Mouse (Mus musculus) heart, adult 2 months (tissue): ENCODE data around the gene Btg3. TPM values are rescaled to one million over a fixed set of nuclear protein-coding genes. Genes with fewer than 3 reads are reported as not detected.
"Not testable (repeated sequence)": the region's sequence is repeated elsewhere in the genome, so short reads cannot be mapped to it uniquely, and the experiment has no call there.

Experiments used
- DNase-seq, 2 experiments: peaks; one replicate each; pipeline ENCODE4 v3.0.0; 2021
- H3K27ac ChIP-seq: fragments of 200-600 bp; 2 replicates; pipeline ENCODE4 v1.8.1; 2022
- H3K27me3 ChIP-seq: fragments of 200-500 bp; 2 replicates; pipeline ENCODE4 v1.6.1; 2012; ENCODE audit warnings: mild to moderate bottlenecking, low read length, inconsistent platforms, mixed read lengths; ENCODE audit not compliant: control insufficient read depth, insufficient read depth
- H3K36me3 ChIP-seq: fragments of 200-500 bp; 2 replicates; pipeline ENCODE4 v1.6.1; 2012; ENCODE audit warnings: low read length, inconsistent platforms; ENCODE audit not compliant: control insufficient read depth, insufficient read depth
- H3K4me1 ChIP-seq: fragments of 200-500 bp; 2 replicates; pipeline ENCODE4 v1.6.1; 2011; ENCODE audit warnings: low read length; ENCODE audit not compliant: control insufficient read depth, insufficient read depth
- H3K4me3 ChIP-seq: fragments of 200-600 bp; 2 replicates; pipeline ENCODE4 v1.8.1; 2022
- H3K79me2 ChIP-seq: fragments of 200-500 bp; replicated peaks from 2 replicates; pipeline ENCODE4 v1.6.1; 2012; ENCODE audit warnings: mild to moderate bottlenecking, inconsistent platforms, low read length, moderate library complexity, mixed read lengths; ENCODE audit not compliant: control insufficient read depth, insufficient read depth
- H3K9ac ChIP-seq: fragments of 200-500 bp; 2 replicates; pipeline ENCODE4 v1.6.1; 2012; ENCODE audit warnings: low read depth, mild to moderate bottlenecking, control low read depth, inconsistent platforms, low read length, mixed read lengths
- CTCF ChIP-seq: fragments of 200-600 bp; IDR thresholded peaks from 2 replicates; pipeline ENCODE4 v1.8.1; 2022; ENCODE audit warnings: antibody characterized with exemption, mild to moderate bottlenecking, moderate library complexity
- EP300 ChIP-seq: fragments of 200-500 bp; IDR thresholded peaks from 2 replicates; pipeline ENCODE4 v1.6.1; 2011; ENCODE audit warnings: low read depth, low read length, control low read depth; ENCODE audit not compliant: insufficient read depth
- POLR2A ChIP-seq: fragments of 200-500 bp; IDR thresholded peaks from 2 replicates; pipeline ENCODE4 v1.6.1; 2011; ENCODE audit warnings: mild to moderate bottlenecking, low read depth, low read length, control low read depth; ENCODE audit not compliant: insufficient read depth
- WGBS: fragments of 180-500 bp; shearing (Covaris S2); methylation state at CpG from one replicate; pipeline ENCODE4 v1.1.7; 2018; 5-methylcytosine and 5-hydroxymethylcytosine counted together
- intact Hi-C: fragments of 180-260 bp; cut with DNase I; formaldehyde crosslinking; loops from one replicate; pipeline ENCODE4 v1.15.1; 2025
- polyA plus RNA-seq: library from polyadenylated mRNA; depleted of rRNA; stranded (reverse); fragments of >200 nt; gene quantifications from 2 replicates; pipeline ENCODE4 v1.2.3, GENCODE M21; 2012
- total RNA-seq, 2 experiments: library from RNA; stranded (reverse); gene quantifications; 2 replicates each; pipeline ENCODE4 v1.2.3; 2021

Gene Btg3
- total and polyA plus RNA-seq, 3 experiments, result 1.7 to 7.1 (median 6.8) TPM

DNA sequence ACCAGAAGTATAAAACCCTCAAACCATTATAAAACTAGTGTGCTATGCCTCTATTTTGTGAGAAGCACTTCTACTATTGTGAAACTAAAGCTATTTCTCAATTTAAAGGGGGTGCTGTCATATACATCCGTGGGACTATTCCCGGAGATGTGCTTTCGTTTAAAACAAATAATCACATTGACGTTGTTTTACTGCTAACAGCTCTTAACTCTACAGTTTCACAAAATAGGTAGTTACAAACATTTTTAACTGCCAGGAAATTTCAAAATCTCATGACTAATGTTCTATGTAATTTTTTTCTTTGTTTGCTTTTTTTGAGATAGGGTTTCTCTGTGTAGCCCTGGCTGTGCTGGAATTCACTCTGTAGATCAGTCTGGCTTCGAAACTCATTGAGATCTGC lies 1.5 kb upstream of the Btg3 start:
- Histone ChIP-seq H3K36me3 (peaks cover 2% of the 10 kb centered on the region; the same call in 1 of the 2 replicates), H3K79me2 (no peaks in the 10 kb centered on the region), H3K27me3 (no peaks in the 10 kb centered on the region), H3K4me1 (peaks cover 1% of the 10 kb centered on the region), H3K9ac (no peak overlapping the region), H3K27ac (no peak overlapping the region), H3K4me3 (no peak overlapping the region)
- intact Hi-C loops, result loop anchor here (5.0 kb wide), 2 partner anchors 49 to 199 kb away; partner anchors contain the start of gene D16Ertd472e
- no peak for DNase-seq
- TF ChIP-seq POLR2A (no peak), CTCF (no peak), EP300 (no peak)
- WGBS, result 83% methylated on average over 5 of the region's 5 CpGs

DNA sequence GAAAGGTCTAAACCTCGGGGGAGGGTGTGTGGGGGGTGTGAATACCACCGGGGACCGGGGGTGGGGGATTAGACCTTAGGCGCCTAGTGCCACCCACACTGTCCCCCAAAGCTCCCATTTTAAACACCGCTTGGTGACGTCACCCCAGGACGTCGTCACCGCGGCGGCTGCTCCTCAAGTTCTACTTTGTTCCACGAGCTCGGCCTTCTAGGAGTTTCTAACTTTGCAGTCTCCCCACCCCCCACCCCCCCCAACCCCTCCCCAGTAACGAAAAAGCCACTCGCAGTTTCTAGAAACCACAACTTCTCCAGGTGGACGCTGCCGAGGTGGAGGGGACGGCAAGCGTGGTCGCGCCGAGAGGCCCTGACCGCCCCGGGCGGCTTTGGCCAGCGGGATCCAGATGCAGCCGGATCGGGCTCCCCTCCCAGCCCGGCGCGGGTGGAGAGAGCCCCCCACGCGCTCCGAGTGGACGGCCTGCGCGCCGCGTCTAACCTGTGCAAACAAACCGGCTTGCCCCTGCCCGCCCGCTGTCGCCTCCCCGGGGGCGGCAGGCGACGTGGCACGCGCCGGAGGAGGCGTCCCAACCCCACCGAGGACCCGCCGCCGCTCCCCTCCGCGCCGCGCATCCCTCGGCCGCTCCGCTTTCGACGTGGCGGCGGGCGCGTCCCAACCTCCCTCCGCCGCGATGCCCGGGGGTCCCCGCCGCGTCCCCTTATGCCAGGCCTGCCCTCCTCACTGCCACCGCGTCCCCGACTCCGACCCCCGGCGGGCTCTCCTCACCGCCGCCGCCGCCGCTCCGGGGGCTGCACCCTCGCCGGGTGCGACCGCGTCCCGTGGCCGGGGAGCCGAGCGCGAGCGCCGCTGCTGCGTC lies 936 bp downstream of the Btg3 start:
- no peak for TF ChIP-seq POLR2A
- no peaks in the 10 kb centered on the region for H3K27me3 ChIP-seq
- peak overlapping the region; percentile 81 for H3K4me3 ChIP-seq
- H3K9ac ChIP-seq, result peak overlapping the region; percentile 100
- peaks cover 6% of the 10 kb centered on the region for H3K36me3 ChIP-seq
- H3K4me1 ChIP-seq, result peaks cover 1% of the 10 kb centered on the region
- H3K79me2 ChIP-seq, result no peaks in the 10 kb centered on the region
- peak overlapping the region; percentile 85 for H3K27ac ChIP-seq
- DNase-seq, result peak; percentile 67 to 71
- intact Hi-C loops, result loop anchor here (5.0 kb wide), 2 partner anchors 51 to 201 kb away; partner anchors contain the start of gene D16Ertd472e
- WGBS, result under 1% methylated on average over 84 of the region's 100 CpGs

DNA sequence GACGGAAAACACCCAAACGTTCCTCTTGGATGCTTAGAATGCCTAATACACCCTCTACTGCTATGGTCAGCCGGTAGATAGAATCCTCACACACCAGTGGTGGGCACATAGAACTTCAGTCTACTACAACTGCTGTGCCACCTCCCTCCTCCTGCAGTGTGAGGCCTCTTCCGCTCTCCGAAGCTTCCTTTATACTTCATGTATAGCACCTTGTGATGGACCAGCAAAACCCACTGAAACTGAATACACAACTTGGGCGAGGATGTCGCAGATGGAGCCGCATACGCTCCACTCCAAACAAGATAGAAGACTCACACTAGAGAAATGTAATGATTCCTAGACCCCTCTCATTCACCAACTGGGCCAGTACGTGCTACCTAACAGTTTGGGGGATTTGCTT lies 1.8 kb downstream of the Btg3 start:
- no peaks in the 10 kb centered on the region for H3K79me2 ChIP-seq
- no peak overlapping the region for H3K9ac ChIP-seq
- peak overlapping the region; percentile 51; the same call in 1 of the 2 replicates for H3K27ac ChIP-seq
- H3K4me1 ChIP-seq, result peaks cover 1% of the 10 kb centered on the region
- H3K27me3 ChIP-seq, result no peaks in the 10 kb centered on the region
- intact Hi-C loops, result loop anchor here (5.0 kb wide), 2 partner anchors 52 to 202 kb away; partner anchors contain the start of gene D16Ertd472e
- H3K4me3 ChIP-seq, result peak overlapping the region; percentile 81
- no peak for DNase-seq
- peaks cover 6% of the 10 kb centered on the region for H3K36me3 ChIP-seq
- 37% methylated on average over 10 of the region's 10 CpGs for WGBS
- no peak for TF ChIP-seq CTCF
- TF ChIP-seq POLR2A, result no peak
- TF ChIP-seq EP300, result no peak

GRCm38 (mm10) chr16:78373743-78374142 lies 3.2 kb downstream of the Btg3 start:
- Histone ChIP-seq H3K27me3 (no peaks in the 10 kb centered on the region), H3K79me2 (no peaks in the 10 kb centered on the region), H3K36me3 (peaks cover 6% of the 10 kb centered on the region), H3K4me3 (no peak overlapping the region), H3K4me1 (peaks cover 1% of the 10 kb centered on the region), H3K9ac (no peak overlapping the region), H3K27ac (no peak overlapping the region)
- DNase-seq, result no peak
- 82% methylated on average over 8 of the region's 8 CpGs for WGBS
- intact Hi-C loops, result no loop called here
- TF ChIP-seq POLR2A (no peak), CTCF (no peak), EP300 (no peak)

GRCm38 (mm10) chr16:78372786-78373185 lies 4.2 kb downstream of the Btg3 start:
- Histone ChIP-seq H3K4me3 (no peak overlapping the region), H3K27ac (no peak overlapping the region), H3K4me1 (peaks cover 1% of the 10 kb centered on the region), H3K79me2 (no peaks in the 10 kb centered on the region), H3K27me3 (no peaks in the 10 kb centered on the region), H3K36me3 (peaks cover 8% of the 10 kb centered on the region), H3K9ac (no peak overlapping the region)
- TF ChIP-seq EP300 (no peak), POLR2A (no peak), CTCF (no peak)
- no peak for DNase-seq
- 77% methylated on average over 5 of the region's 5 CpGs for WGBS
- intact Hi-C loops, result no loop called here

- intact Hi-C loops, result no loop called here
- WGBS, result 39% methylated on average over 7 of the region's 7 CpGs
- TF ChIP-seq POLR2A (no peak), CTCF (no peak), EP300 (no peak)
Measured at GRCm38 (mm10) chr16:78371491-78372046, 5.4 kb downstream of the Btg3 start.

DNA sequence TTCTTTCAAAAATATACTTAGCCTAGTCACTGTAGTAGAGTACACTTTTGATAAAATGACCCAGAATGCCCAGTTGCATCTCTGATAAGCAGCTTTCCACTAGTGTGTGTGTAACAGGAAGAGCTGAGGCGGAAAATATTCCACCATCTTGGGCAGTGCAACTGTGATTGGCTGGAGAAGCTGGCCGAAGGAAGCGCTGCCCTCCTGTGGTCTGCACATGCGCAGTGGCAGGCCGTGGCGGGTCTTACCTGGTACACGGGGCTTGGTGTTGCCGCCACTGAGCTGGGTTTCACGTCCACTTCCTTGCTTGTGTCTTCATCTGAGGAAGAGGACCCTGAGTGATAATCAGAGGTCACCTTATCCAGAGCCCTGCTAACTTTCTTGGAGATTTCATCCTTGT lies 12.4 kb downstream of the Btg3 start:
- H3K36me3 ChIP-seq, H3K79me2 ChIP-seq, H3K27ac ChIP-seq, intact Hi-C loops, H3K4me3 ChIP-seq, H3K4me1 ChIP-seq, H3K27me3 ChIP-seq, DNase-seq, H3K9ac ChIP-seq: not testable (repeated sequence)
- 93% methylated on average over 9 of the region's 9 CpGs for WGBS

More at GRCm38 (mm10) chr16:78371491-78372046, 5.4 kb downstream of the Btg3 start:
- no peaks in the 10 kb centered on the region for H3K79me2 ChIP-seq
- peaks cover 1% of the 10 kb centered on the region for H3K4me1 ChIP-seq
- H3K36me3 ChIP-seq, result peaks cover 8% of the 10 kb centered on the region
- no peak overlapping the region for H3K9ac ChIP-seq
- no peak overlapping the region for H3K4me3 ChIP-seq
- no peaks in the 10 kb centered on the region for H3K27me3 ChIP-seq
- peak in 1 of 2 experiments; percentile 13 for DNase-seq
- no peak overlapping the region for H3K27ac ChIP-seq
